Mouse (Mus musculus) ES-E14 (cell line): ENCODE results near the gene Efr3b. TPM values are rescaled to one million over a fixed set of nuclear protein-coding genes. Genes with fewer than 3 reads are reported as not detected.

ENCODE experiments used
- DNase-seq: peaks from one replicate; pipeline ENCODE4 v3.0.0-alpha.2; 2013; ENCODE audit warnings: low read depth, low spot score
- H3K27ac ChIP-seq: 2 replicates; pipeline ENCODE4 v1.5.1; 2012; ENCODE audit warnings: low read depth, mild to moderate bottlenecking, low read length, moderate library complexity, mixed read lengths; ENCODE audit not compliant: poor library complexity, insufficient read depth, severe bottlenecking
- H3K36me3 ChIP-seq: 2 replicates; pipeline ENCODE4 v1.6.1; 2012; ENCODE audit warnings: mild to moderate bottlenecking, low read length, moderate library complexity, mixed read lengths; ENCODE audit not compliant: control insufficient read depth, poor library complexity, insufficient read depth, severe bottlenecking
- H3K4me1 ChIP-seq, 2 experiments: fragments of 150-350 bp in 1 of 2; sonication (generic) in 1 of 2; 2 replicates each; pipeline ENCODE4 v1.6.1; 2012; ENCODE audit warnings: low read length in 2 of 2, mild to moderate bottlenecking in 1 of 2, mixed read lengths in 1 of 2; ENCODE audit not compliant: control insufficient read depth in 2 of 2, insufficient read depth in 2 of 2, poor library complexity in 1 of 2
- H3K4me3 ChIP-seq, 2 experiments: fragments of 150-350 bp in 1 of 2; sonication (generic) in 1 of 2; 2 replicates each; pipeline ENCODE4 v1.5.1; 2012; ENCODE audit warnings: low read length in 2 of 2, low read depth in 1 of 2, mild to moderate bottlenecking in 1 of 2, mixed read lengths in 1 of 2; ENCODE audit not compliant: insufficient read depth in 1 of 2, poor library complexity in 1 of 2, severe bottlenecking in 1 of 2
- H3K9ac ChIP-seq: 2 replicates; pipeline ENCODE4 v1.6.1; 2012; ENCODE audit warnings: low read depth, mild to moderate bottlenecking, low read length, mixed read lengths; ENCODE audit not compliant: poor library complexity, insufficient read depth, severe bottlenecking
- H3K9me3 ChIP-seq: fragments of 150-350 bp; sonication (generic); 2 replicates; pipeline ENCODE4 v1.6.1; 2012; ENCODE audit warnings: low read depth, mild to moderate bottlenecking, low read length; ENCODE audit not compliant: control insufficient read depth, insufficient read depth
- CHD2 ChIP-seq: IDR thresholded peaks from 2 replicates; pipeline ENCODE4 v1.6.1; 2014; ENCODE audit warnings: mild to moderate bottlenecking, low read depth, low read length, inconsistent platforms
- HCFC1 ChIP-seq: IDR thresholded peaks from 2 replicates; pipeline ENCODE4 v1.6.1; 2012; ENCODE audit warnings: low read length, inconsistent platforms, borderline replicate concordance; ENCODE audit not compliant: insufficient read depth
- MAFK ChIP-seq: IDR thresholded peaks from 2 replicates; pipeline ENCODE4 v1.6.1; 2014; ENCODE audit warnings: mild to moderate bottlenecking, low read depth, low read length, inconsistent platforms; ENCODE audit not compliant: insufficient read depth
- ZC3H11A ChIP-seq: IDR thresholded peaks from 2 replicates; pipeline ENCODE4 v1.6.1; 2012; ENCODE audit warnings: low read depth, mild to moderate bottlenecking, inconsistent platforms, low read length, borderline replicate concordance
- ZNF384 ChIP-seq: IDR thresholded peaks from 2 replicates; pipeline ENCODE4 v1.6.1; 2012; ENCODE audit warnings: low read depth, low read length, inconsistent platforms
- in situ Hi-C, 2 experiments: fragments of 600-800 bp; cut with MboI; formaldehyde crosslinking; loops; one replicate each; pipeline ENCODE4 v1.15.1; 2025; ENCODE audit warnings: low sequenced_read_pairs in 2 of 2, inconsistent platforms in 1 of 2; ENCODE audit not compliant: unreplicated experiment in 2 of 2
- total RNA-seq: library from RNA; depleted of rRNA; stranded (reverse); fragments of 300-350 nt; gene quantifications from 2 replicates; pipeline ENCODE4 v1.2.3, GENCODE M21; 2012

The Efr3b gene
- total RNA-seq, 1 experiment, result 5.1 TPM

GRCm38 (mm10) chr12:3983736-3984135 is 55.0 kb downstream of the Efr3b start:
- Histone ChIP-seq H3K4me1 (peaks cover 4 to 10% of the 10 kb centered on the region in 2 experiments; a peak in 3 of 4 replicates), H3K4me3 (no peak overlapping the region), H3K27ac (no peak overlapping the region), H3K9me3 (no peaks in the 10 kb centered on the region), H3K36me3 (no peaks in the 10 kb centered on the region), H3K9ac (no peak overlapping the region)
- DNase-seq, result peak; percentile 79
- TF ChIP-seq ZC3H11A, result peak; percentile 44; the same call in 1 of the 2 replicates
- no peak for TF ChIP-seq MAFK
- in situ Hi-C loops, result loop anchor here in 1 of 2 experiments (5.0 kb wide), 1 partner anchor 94 kb away; no protein-coding TSS in a partner anchor

GRCm38 (mm10) chr12:3982257-3982656 is 56.5 kb downstream of the Efr3b start:
- Histone ChIP-seq H3K4me1 (peaks cover 4 to 10% of the 10 kb centered on the region in 2 experiments; a peak in 3 of 4 replicates), H3K4me3 (peak overlapping the region; percentile 85 to 99), H3K36me3 (no peaks in the 10 kb centered on the region), H3K9ac (peak overlapping the region; percentile 72), H3K9me3 (no peaks in the 10 kb centered on the region), H3K27ac (no peak overlapping the region)
- in situ Hi-C loops, result loop anchor here in 1 of 2 experiments (5.0 kb wide), 1 partner anchor 95 kb away; no protein-coding TSS in a partner anchor
- TF ChIP-seq CHD2 (no peak), ZNF384 (no peak), HCFC1 (no peak), ZC3H11A (no peak), MAFK (no peak)
- no peak for DNase-seq

GRCm38 (mm10) chr12:3981350-3982131 is 57.2 kb downstream of the Efr3b start:
- H3K27ac ChIP-seq, result no peak overlapping the region
- H3K9me3 ChIP-seq, result no peaks in the 10 kb centered on the region
- DNase-seq, result peak; percentile 99
- H3K4me3 ChIP-seq, result peak overlapping the region; percentile 85 to 99
- H3K36me3 ChIP-seq, result no peaks in the 10 kb centered on the region
- no peak for TF ChIP-seq CHD2
- no peak for TF ChIP-seq ZNF384
- TF ChIP-seq ZC3H11A, result no peak
- no peak for TF ChIP-seq MAFK
- TF ChIP-seq HCFC1, result no peak
- H3K4me1 ChIP-seq, result peaks cover 4 to 10% of the 10 kb centered on the region in 2 experiments; a peak in 3 of 4 replicates
- in situ Hi-C loops, result loop anchor here in 1 of 2 experiments (5.0 kb wide), 1 partner anchor 96 kb away; no protein-coding TSS in a partner anchor
- peak overlapping the region; percentile 72 for H3K9ac ChIP-seq

- peak overlapping the region in 1 of 2 experiments; percentile 63; a peak in 2 of 4 replicates for H3K4me3 ChIP-seq
- DNase-seq, result no peak
- no peak overlapping the region for H3K9ac ChIP-seq
- H3K36me3 ChIP-seq, result no peaks in the 10 kb centered on the region
- TF ChIP-seq CHD2, result no peak
- no peak for TF ChIP-seq ZC3H11A
- TF ChIP-seq MAFK, result no peak
- TF ChIP-seq HCFC1, result no peak
- no peak for TF ChIP-seq ZNF384
- peaks cover 4 to 10% of the 10 kb centered on the region in 2 experiments; a peak in 3 of 4 replicates for H3K4me1 ChIP-seq
- in situ Hi-C loops, result loop anchor here in 1 of 2 experiments (5.0 kb wide), 1 partner anchor 96 kb away; no protein-coding TSS in a partner anchor
- no peak overlapping the region for H3K27ac ChIP-seq
- H3K9me3 ChIP-seq, result no peaks in the 10 kb centered on the region
Observed at GRCm38 (mm10) chr12:3980991-3981349, 57.7 kb downstream of the Efr3b start.
